Mouse (Mus musculus): ENCODE measurements at regions not wholly inside any gene's neighbourhood (a gene's known extent, or its start where the extent isn't known, plus 50 kb on each side); places are given as distances from the start of the nearest gene placed in this dataset.

- no peak for DNase-seq (ENCODE audit: low spot score in 2 of 2)
These were observed 82.3 kb upstream of the Far2 start for GRCm38 (mm10) chr6:147964739-147965138.

DNA sequence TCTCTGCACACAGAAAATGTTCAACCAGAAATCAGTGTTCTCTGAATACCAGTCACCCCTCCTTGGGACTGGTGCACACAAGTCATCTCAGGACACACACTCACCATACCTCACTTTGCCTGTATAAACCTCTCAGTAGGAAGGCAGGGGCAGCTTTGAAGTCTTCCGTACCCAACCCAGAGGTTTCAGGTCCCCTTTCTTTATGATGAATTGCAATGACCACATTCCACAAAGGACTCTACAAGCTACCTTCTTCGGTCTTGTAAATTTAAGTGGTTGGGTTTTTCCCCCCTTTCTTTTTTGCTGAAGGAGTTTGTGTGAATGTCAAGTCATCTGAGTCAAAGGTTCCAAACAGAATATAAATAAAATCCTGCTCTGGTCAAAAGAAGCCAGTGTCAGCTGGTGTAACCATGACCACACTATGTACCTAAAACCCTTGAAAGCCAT is 76.9 kb upstream of the Far2 start:
- DNase-seq (ENCODE audit: low spot score in 2 of 2): no peak

GRCm38 (mm10) chr6:147972552-147972951 is 74.5 kb upstream of the Far2 start:
- no peak for DNase-seq (ENCODE audit: low spot score in 2 of 2)

DNA sequence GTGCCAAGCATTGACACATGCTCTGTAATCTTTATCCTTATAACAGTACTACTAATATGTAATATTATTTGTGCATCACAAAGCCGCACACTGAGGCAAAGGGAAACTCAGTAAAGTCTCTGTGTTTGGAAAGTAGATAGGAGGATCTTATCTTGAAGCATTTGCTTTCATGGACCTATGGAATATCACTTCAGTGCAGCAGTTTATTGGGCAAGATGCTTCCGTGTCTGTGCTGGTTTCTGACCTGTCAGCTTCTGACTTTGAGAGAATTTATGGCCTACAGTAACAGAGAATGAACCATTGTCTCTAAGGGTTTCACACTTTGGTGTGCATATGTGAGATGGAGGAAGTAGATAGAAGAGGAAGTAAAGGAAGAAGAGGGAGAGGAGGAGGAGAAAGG is 74.0 kb upstream of the Far2 start:
- DNase-seq (ENCODE audit: low spot score in 2 of 2): no peak

DNA sequence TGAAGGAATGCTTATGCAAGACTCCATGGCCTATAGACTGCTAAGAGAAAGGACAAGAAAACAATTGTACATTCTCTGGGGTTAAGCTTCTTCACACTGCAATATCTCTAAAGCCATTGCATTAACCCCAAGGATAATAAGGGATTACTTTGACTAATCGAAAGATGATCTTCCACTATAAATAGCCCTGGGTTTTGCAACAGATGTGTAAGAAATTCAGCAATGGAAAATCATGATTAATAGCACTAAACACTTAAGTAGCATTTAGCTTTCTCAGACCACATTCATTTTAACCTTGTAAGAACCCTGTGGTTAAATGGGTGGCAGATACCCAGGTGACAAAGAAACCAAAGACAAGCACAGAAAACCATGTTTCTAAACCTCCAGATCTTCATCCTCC is 71.1 kb upstream of the Far2 start:
- no peak for DNase-seq (ENCODE audit: low spot score in 2 of 2)

DNA sequence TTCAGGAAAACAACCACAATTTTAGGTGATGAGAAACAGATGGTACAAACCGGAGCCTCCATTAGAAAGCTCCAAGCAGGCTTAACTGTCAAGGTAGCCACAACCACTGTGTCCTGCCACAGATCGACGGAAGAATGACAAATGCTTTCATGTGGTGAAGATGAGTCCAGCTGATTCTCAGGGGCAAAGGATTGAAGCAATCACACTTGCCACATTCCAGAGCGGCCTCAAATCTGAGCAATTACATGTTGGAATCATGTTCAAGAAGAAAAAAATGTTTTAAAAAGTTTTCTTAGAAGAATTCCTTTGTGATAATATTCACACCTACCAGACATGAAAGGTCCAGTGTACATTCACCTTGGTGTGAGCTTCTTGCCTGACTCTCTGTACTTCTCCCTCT is 57.7 kb upstream of the Far2 start:
- DNase-seq (ENCODE audit: low spot score in 2 of 2): no peak

All from heart, adult 9 months (tissue).